Mouse (Mus musculus) spleen, adult 12 weeks (tissue): ENCODE results near the gene Nkapd1.
A peak's percentile ranks its signal among the peaks of the same experiment; 100 is the strongest.
"Not testable (repeated sequence)": the region's sequence is repeated elsewhere in the genome, so short reads cannot be mapped to it uniquely, and the experiment has no call there.

ENCODE experiments used
- DNase-seq: peaks from one replicate; pipeline ENCODE4 v3.0.0; 2022; ENCODE audit warnings: low spot score

Nkapd1 gene

GRCm38 (mm10) chr9:50616766-50617603, at the start of gene Nkapd1, which contains the start of gene Pih1d2:
TSS of gene Nkapd1 (minus strand) at chr9:50617464.
TSS of gene Pih1d2 (plus strand) at chr9:50617321.
- peak; percentile 78 for DNase-seq

- no peak for DNase-seq
Observed at GRCm38 (mm10) chr9:50666442-50666841, 49.2 kb upstream of the Nkapd1 start.

GRCm38 (mm10) chr9:50664826-50665225, 47.6 kb upstream of the Nkapd1 start:
- no peak for DNase-seq

GRCm38 (mm10) chr9:50660431-50660830, 43.2 kb upstream of the Nkapd1 start:
- DNase-seq: no peak

GRCm38 (mm10) chr9:50659392-50660217, 42.3 kb upstream of the Nkapd1 start, which contains the start of gene Dlat:
TSS of gene Dlat (minus strand) at chr9:50659780.
- peak; percentile 71 for DNase-seq

- peak; percentile 4 for DNase-seq
Observed at GRCm38 (mm10) chr9:50658941-50659388, 41.7 kb upstream of the Nkapd1 start.

- DNase-seq: no peak
Observed at GRCm38 (mm10) chr9:50658391-50658790, 41.1 kb upstream of the Nkapd1 start.

GRCm38 (mm10) chr9:50650503-50650902, 33.2 kb upstream of the Nkapd1 start:
- DNase-seq: no peak

- no peak for DNase-seq
Observed at GRCm38 (mm10) chr9:50646826-50647370, 29.6 kb upstream of the Nkapd1 start.

GRCm38 (mm10) chr9:50634270-50634669, 17.0 kb upstream of the Nkapd1 start:
- DNase-seq: no peak

- no peak for DNase-seq
Observed at GRCm38 (mm10) chr9:50633059-50633458, 15.8 kb upstream of the Nkapd1 start.

GRCm38 (mm10) chr9:50632016-50632688, 14.9 kb upstream of the Nkapd1 start:
- no peak for DNase-seq

- not testable (repeated sequence) for DNase-seq
Observed at GRCm38 (mm10) chr9:50630903-50631302, 13.6 kb upstream of the Nkapd1 start.

GRCm38 (mm10) chr9:50617794-50618330, 598 bp upstream of the Nkapd1 start:
- no peak for DNase-seq

- no peak for DNase-seq
Observed at GRCm38 (mm10) chr9:50616161-50616560, 1.1 kb downstream of the Nkapd1 start.

GRCm38 (mm10) chr9:50612115-50612514, 5.1 kb downstream of the Nkapd1 start:
- DNase-seq: no peak

- no peak for DNase-seq
Observed at GRCm38 (mm10) chr9:50604338-50604737, 12.9 kb downstream of the Nkapd1 start.

GRCm38 (mm10) chr9:50603998-50604324, 13.3 kb downstream of the Nkapd1 start:
- no peak for DNase-seq

- DNase-seq: peak; percentile 88
Observed at GRCm38 (mm10) chr9:50603189-50603997, 13.9 kb downstream of the Nkapd1 start, which contains the start of the genes Sdhd and Timm8b. TSS of gene Sdhd (minus strand) at chr9:50603812. TSS of gene Timm8b (plus strand) at chr9:50603910.

GRCm38 (mm10) chr9:50602055-50602845, 15.0 kb downstream of the Nkapd1 start:
- no peak for DNase-seq
